Mouse (Mus musculus) C2C12 (cell line): ENCODE measurements around the gene Cat.

Experiments
- CEBPB ChIP-seq: IDR thresholded peaks from one replicate; pipeline ENCODE4 v1.6.1; 2011; ENCODE audit warnings: low read depth, mild to moderate bottlenecking, control low read depth, moderate library complexity
- CTCF ChIP-seq: IDR thresholded peaks from one replicate; pipeline ENCODE4 v1.5.1; 2011; ENCODE audit not compliant: control insufficient read depth, insufficient read depth, insufficient read length
- FOSL1 ChIP-seq: IDR thresholded peaks from one replicate; pipeline ENCODE4 v1.8.0; 2011; ENCODE audit warnings: mild to moderate bottlenecking, low read length; ENCODE audit not compliant: poor library complexity, insufficient read depth, severe bottlenecking
- MYOD1 ChIP-seq: IDR thresholded peaks from one replicate; pipeline ENCODE4 v1.6.1; 2011; ENCODE audit warnings: low read depth; ENCODE audit not compliant: control insufficient read depth, insufficient read length
- MYOG ChIP-seq: IDR thresholded peaks from one replicate; pipeline ENCODE4 v1.6.1; 2011; ENCODE audit not compliant: control insufficient read depth, insufficient read length; ENCODE audit errors: extremely low read depth
- USF1 ChIP-seq: IDR thresholded peaks from one replicate; pipeline ENCODE4 v1.6.1; 2011; ENCODE audit warnings: low read depth, mild to moderate bottlenecking, control low read depth, moderate library complexity

- TF ChIP-seq CTCF: no peak
- no peak for TF ChIP-seq USF1
- no peak for TF ChIP-seq CEBPB
- TF ChIP-seq MYOD1: no peak
- no peak for TF ChIP-seq FOSL1
- no peak for TF ChIP-seq MYOG
Measured at GRCm38 (mm10) chr2:103516472-103516871, 31.5 kb upstream of the Cat start.
